Mouse (Mus musculus) spleen, postnatal 4 days (tissue): ENCODE measurements at regions not wholly inside any gene's neighbourhood (a gene's known extent, or its start where the extent isn't known, plus 50 kb on each side); places are given as distances from the start of the nearest gene placed in this dataset.

Experiments used
- DNase-seq, 2 experiments: peaks; one replicate each; pipeline ENCODE4 v3.0.0; 2022; ENCODE audit warnings: low spot score in 2 of 2

- DNase-seq, result no peak
Measured at GRCm38 (mm10) chr14:64575954-64576353, 471.9 kb downstream of the Prss52 start.

GRCm38 (mm10) chr14:64580086-64580485, 476.0 kb downstream of the Prss52 start:
- no peak for DNase-seq

GRCm38 (mm10) chr14:64580862-64581261, 476.8 kb downstream of the Prss52 start:
- no peak for DNase-seq

DNA sequence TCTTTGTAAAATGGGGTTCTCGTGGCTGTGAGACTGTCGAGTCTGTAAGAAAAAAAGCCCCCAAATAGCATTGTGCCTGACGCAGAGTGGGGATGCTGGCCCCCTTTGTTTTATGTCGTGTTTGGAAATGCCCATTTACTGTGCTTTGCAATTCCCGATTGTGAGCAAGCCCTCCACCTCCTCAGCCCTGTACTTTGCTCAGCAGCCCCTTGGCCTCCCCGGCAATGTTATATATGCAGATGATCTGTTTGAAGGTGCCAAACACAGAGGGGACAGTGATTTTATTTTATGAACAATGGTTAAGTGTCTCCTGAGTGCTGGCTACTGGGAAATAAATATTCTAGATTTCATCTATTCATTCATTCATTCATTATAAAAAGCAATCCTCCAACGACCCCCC, 477.6 kb downstream of the Prss52 start:
- no peak for DNase-seq

DNA sequence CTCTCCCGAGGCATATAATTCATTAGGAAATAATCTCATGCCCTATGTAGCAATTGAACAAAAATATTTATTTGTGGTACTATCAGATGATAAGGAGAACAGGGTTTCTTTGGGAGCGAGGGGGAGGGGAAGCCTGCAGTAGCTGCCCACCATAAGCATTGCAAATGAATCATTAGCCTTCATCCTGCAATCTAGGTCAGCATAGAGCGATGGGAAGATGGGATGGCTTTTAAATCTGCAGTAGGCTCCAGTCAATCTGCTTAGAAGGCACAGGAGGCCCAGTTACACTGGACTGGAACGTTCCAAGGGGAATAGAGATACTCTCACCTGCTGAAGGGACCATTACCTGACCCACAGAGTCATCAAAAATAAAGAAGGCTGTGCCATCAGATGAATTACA, 478.7 kb downstream of the Prss52 start:
- no peak for DNase-seq

DNA sequence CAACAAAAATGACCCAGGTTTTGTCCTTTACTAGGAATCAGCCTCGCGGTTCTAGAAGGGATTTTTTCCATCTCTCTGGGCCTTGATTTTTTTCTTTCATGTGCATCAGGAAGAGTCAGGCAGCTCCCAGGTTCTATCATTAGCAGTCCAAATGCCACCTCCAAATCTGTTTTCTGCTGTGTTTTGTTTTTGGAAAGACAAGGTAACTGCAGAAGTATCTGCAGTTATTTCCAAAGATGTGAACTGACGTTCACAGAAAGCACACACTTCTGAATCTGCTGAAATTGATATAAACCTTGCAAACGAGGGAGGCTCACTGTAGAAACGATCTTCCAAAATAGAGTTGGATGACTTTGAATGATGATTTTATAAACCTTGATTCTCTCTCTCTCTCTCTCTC, 480.1 kb downstream of the Prss52 start:
- no peak for DNase-seq

GRCm38 (mm10) chr14:64585081-64585470, 481.0 kb downstream of the Prss52 start:
- no peak for DNase-seq

GRCm38 (mm10) chr14:64585471-64586192, 481.5 kb downstream of the Prss52 start:
- no peak for DNase-seq

DNA sequence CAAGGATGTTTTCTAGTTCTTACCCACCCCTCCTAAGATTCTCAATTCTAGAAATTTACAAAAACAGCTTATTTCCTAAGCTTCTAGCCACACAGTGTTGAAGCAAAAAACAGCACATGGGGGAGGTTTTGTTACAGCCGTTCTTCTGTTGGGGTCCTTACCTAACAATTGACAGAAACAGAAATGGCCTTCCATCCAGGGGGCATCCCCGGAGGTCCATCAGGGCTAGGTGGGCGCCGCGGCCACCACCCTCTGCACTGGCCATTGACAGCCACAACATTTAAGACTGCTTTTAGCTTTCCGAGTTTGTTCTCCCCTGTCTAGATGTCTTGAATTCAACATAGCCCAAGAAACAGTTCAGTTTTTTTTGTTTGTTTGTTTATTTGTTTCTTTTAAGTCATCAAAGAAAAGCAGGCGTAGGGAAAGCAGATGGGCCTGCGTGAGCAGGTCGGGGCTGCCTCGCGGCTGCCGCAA, 482.3 kb downstream of the Prss52 start:
- DNase-seq, result no peak

- no peak for DNase-seq
Measured at GRCm38 (mm10) chr14:64586860-64587698, 483.0 kb downstream of the Prss52 start.

GRCm38 (mm10) chr14:64587699-64588434, 483.8 kb downstream of the Prss52 start:
- no peak for DNase-seq

DNA sequence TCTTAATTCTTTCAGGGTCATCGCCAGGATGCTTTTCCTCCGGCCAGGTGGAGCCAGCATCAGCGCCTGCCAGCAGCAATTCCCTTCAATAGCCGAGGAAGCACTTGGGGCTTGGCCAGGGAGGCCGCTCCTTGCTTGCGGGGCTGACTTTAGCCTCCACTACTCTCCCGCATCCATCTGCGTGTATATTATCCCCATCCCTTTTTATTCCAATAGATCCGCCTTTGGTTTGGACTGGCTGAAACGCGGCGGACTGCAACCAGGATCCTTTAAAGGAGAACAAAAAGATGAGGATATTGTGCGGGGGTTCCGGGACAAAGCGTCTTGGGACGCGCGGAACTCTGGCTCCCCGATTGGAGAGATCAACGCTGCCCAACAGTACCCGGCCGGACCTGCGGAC, 484.5 kb downstream of the Prss52 start:
- DNase-seq, result no peak

- DNase-seq, result no peak
Measured at GRCm38 (mm10) chr14:64589126-64589525, 485.0 kb downstream of the Prss52 start.

DNA sequence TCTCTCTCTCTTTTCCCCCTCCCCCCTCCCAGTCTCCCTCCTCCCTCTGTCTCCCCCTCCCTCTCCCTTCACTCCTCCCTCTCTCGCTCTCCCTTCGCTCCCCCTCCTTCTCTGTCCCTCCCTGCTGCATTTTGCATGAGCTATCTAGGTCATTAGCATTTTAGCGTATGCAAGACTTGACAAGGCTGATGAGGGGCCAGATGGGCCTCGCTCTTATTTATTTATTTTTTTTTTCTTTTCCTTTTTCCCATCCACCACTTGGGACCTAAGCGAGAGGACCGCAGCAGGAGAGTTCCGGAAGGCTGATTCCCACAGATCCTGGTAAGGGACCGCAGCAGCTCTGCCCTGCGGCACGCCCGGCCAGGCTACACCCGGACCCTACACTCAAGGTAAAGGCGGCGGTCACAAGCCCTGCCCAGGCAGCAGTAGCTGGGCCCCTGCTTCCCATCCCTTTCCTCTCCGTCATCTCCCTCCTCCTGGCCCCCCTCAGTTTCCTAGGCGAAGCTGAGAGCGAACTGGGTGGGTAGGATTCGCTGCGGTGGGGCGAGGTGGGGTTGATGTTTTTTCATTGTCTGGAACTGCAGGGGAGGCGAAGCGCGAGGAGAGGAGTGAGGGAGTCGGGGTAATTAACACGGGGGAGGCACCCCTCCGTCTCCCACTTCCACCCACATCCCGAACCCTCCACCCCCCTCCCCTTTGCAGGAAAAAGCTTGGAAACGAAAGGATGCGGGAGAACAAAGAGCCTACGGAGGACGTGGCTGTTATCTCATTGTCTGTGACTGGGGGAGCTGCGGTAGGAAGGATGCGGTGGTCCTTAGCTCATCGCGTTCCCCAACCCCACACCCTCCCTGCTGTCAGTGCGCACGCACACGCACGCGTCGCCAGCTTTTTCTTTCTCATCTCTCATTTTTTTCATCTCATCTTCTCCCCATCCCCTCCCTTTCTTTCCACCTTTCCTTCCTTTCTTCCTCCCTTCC, 485.8 kb downstream of the Prss52 start:
- no peak for DNase-seq

- no peak for DNase-seq
Measured at GRCm38 (mm10) chr14:64590611-64591010, 486.5 kb downstream of the Prss52 start.

GRCm38 (mm10) chr14:64591091-64591976, 487.2 kb downstream of the Prss52 start:
- no peak for DNase-seq

DNA sequence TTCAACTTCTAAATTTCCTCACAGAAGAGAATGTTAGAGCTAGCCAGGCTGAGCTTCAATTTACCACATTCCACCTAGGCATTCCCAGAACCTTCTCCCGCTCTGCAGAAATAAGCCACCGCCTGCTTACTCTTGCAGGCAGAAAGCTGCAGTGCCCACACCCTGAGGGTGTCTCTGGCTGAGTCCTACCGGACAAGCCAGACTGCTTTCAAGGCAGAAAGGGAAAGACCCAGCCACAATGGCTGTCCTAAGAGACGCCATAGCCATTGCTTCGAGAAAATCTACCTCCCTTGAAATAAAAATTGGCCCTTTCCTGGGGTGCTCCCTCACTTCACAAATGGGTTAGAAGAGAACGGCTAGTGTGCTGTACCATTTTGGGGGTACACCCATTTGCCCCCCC, 488.1 kb downstream of the Prss52 start:
- no peak for DNase-seq

DNA sequence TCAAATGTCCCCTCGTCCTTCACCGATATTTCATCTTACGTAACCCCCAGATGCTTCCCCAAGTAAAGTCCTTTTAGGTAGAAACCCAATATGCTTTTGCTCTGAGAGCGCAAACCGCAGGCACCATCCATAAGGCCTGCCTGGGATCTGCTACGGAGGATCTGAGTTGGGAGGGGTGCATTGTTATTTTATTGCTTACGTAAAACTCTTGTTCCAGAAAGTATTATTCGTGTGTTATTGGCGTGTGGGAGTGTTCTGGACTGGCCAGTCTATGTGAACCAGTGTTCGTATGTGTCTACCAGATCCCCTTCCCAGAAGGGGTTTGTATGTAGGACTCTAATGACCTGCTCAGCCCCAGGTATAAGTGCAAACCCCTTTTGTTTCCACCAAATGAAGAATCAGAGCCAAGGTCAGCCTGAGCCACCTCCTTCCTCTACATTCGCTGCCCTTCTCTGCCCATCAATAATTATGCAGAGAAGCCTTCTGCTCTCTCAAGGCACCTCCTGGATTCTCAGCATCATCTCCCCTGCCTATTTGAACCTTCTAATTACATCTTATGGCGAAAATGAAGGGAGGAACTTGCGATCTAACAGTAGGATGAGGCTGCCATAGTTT, 488.7 kb downstream of the Prss52 start:
- no peak for DNase-seq

- DNase-seq, result no peak
Measured at GRCm38 (mm10) chr14:64593564-64593963, 489.5 kb downstream of the Prss52 start.
